Mouse (Mus musculus) C2C12 (cell line): Measurements from ENCODE around the gene Coq4. TPM values are rescaled to one million over a fixed set of nuclear protein-coding genes. Genes with fewer than 3 reads are reported as not detected.

Experiments used
- H3K27me3 ChIP-seq: one replicate; pipeline ENCODE4 v1.6.1; 2011; ENCODE audit not compliant: control insufficient read depth, insufficient read depth, insufficient read length
- H3K36me3 ChIP-seq: one replicate; pipeline ENCODE4 v1.6.1; 2011; ENCODE audit not compliant: control insufficient read depth, insufficient read depth
- H3K4me3 ChIP-seq: one replicate; pipeline ENCODE4 v1.5.1; 2011; ENCODE audit warnings: mild to moderate bottlenecking, control low read depth; ENCODE audit not compliant: poor library complexity, insufficient read depth, severe bottlenecking
- H3K79me2 ChIP-seq: one replicate; pipeline ENCODE4 v1.6.1; 2011; ENCODE audit not compliant: control insufficient read depth, insufficient read depth
- H3K79me3 ChIP-seq: one replicate; pipeline ENCODE4 v1.6.1; 2011; ENCODE audit warnings: low read depth, control low read depth
- H3ac ChIP-seq: one replicate; pipeline ENCODE3; 2011; ENCODE audit warnings: low read depth; ENCODE audit not compliant: control insufficient read depth, insufficient read length
- CEBPB ChIP-seq: IDR thresholded peaks from one replicate; pipeline ENCODE4 v1.6.1; 2011; ENCODE audit warnings: low read depth, mild to moderate bottlenecking, control low read depth, moderate library complexity
- CTCF ChIP-seq: IDR thresholded peaks from one replicate; pipeline ENCODE4 v1.5.1; 2011; ENCODE audit not compliant: control insufficient read depth, insufficient read depth, insufficient read length
- FOSL1 ChIP-seq: IDR thresholded peaks from one replicate; pipeline ENCODE4 v1.8.0; 2011; ENCODE audit warnings: mild to moderate bottlenecking, low read length; ENCODE audit not compliant: poor library complexity, insufficient read depth, severe bottlenecking
- MAX ChIP-seq: IDR thresholded peaks from one replicate; pipeline ENCODE4 v1.6.1; 2011; ENCODE audit warnings: mild to moderate bottlenecking, control low read depth
- MYOD1 ChIP-seq: IDR thresholded peaks from one replicate; pipeline ENCODE4 v1.6.1; 2011; ENCODE audit warnings: low read depth; ENCODE audit not compliant: control insufficient read depth, insufficient read length
- MYOG ChIP-seq: IDR thresholded peaks from one replicate; pipeline ENCODE4 v1.6.1; 2011; ENCODE audit not compliant: control insufficient read depth, insufficient read length; ENCODE audit errors: extremely low read depth
- USF1 ChIP-seq: IDR thresholded peaks from one replicate; pipeline ENCODE4 v1.6.1; 2011; ENCODE audit warnings: low read depth, mild to moderate bottlenecking, control low read depth, moderate library complexity
- long read RNA-seq, 2 experiments: library from polyadenylated mRNA; unstranded; transcript quantifications; one replicate each; pipeline ENCODE4 v2.0.0; 2019 to 2020
- polyA plus RNA-seq: library from polyadenylated mRNA; unstranded; fragments of >200 nt; fragmentation: generic; extraction: Trizol; gene quantifications from one replicate; pipeline ENCODE4 v1.2.1, GENCODE M21; 2012; ENCODE audit warnings: missing spikeins

Gene Coq4
- 21.2 TPM for polyA plus RNA-seq
- long read RNA-seq, experiment 1, transcript Coq4-201 (7 exons, 1,991 nt): major isoform, 15 of 19 reads
- long read RNA-seq, experiment 1, partial matches to known transcripts: 0 of 19 reads
- long read RNA-seq, experiment 1, other reads (novel, unspliced or antisense): 4 of 19 reads
- long read RNA-seq, experiment 2, transcript Coq4-201 (7 exons, 1,991 nt): major isoform, 18 of 19 reads
- long read RNA-seq, experiment 2, partial matches to known transcripts: 0 of 19 reads
- long read RNA-seq, experiment 2, other reads (novel, unspliced or antisense): 1 of 19 reads

DNA sequence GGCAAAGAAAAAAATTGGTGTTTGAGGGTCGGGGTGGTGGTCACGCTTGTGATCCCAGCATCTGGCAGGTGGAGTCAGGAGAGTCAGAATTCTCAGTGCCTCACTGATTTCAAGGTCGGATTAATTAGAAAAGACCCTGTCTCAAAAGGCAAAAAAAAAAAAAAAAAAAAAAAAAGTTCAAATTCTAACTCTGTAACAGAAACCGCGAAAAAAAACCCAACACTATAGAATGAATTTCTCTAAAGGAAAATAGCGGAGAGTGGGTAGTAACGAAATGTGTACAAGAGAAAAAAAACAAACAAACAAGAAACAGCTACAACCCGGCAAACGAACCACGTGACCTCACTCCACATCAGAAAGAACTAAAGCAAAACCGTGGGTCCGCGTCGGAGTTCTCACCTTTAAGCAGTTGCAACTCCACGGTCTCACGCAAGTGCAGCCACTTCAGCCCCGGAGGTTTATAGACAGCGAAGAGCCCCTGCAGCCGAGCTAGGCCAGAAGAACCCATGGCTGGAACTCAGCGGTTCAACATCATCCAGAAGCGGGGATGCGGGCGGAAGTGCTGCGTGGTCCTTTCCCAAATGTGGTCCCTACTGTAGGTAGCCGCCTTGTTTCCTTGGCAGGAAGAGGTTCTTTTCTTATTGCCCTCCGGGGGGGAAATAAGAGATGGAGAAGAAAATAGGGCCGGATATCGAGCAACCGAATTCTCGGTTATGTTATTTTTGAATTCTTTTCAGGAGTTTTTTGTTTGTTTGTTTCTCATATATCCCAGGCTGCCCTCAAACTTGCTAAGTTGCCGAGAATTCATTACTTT lies at the start of gene Coq4:
TSS of gene Coq4 (plus strand) at position 390 of the 814 bp plus-strand sequence.
- Histone ChIP-seq H3K36me3 (peaks cover 52% of the 10 kb centered on the region), H3ac (peak within 1 kb of the TSS; percentile 83), H3K4me3 (peak within 1 kb of the TSS; percentile 77), H3K79me3 (peaks cover 27% of the 10 kb centered on the region), H3K27me3 (no peaks in the 10 kb centered on the region), H3K79me2 (peaks cover 41% of the 10 kb centered on the region)
- peak; percentile 69 for TF ChIP-seq MAX
- peak; percentile 93 for TF ChIP-seq USF1
- TF ChIP-seq MYOG: no peak
- TF ChIP-seq MYOD1: no peak
- no peak for TF ChIP-seq CEBPB
- no peak for TF ChIP-seq FOSL1
- no peak for TF ChIP-seq CTCF

DNA sequence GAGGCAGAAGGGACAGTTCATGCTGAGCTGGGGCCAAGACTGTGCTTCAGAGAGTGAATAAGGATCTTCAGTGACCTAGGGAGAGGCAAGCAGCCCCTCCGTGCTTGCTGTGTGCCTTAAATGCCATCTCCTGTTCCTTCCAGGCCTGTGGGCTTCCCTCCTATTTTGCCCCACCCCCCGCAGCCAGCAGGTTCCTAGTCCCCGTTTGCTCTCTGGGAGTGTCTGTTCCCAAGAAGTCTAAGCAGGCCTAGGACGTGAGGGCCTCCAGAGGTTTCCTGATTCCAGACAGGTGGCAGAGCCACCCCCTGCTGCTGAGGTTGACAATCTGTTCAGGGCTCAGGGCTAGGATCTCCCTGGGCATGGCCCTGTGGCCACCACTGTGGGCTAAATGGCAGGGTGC lies 48.5 kb upstream of the Coq4 start:
- Histone ChIP-seq H3ac (no peak overlapping the region), H3K4me3 (no peak overlapping the region), H3K79me2 (no peaks in the 10 kb centered on the region), H3K36me3 (peaks cover 40% of the 10 kb centered on the region), H3K79me3 (no peaks in the 10 kb centered on the region), H3K27me3 (no peaks in the 10 kb centered on the region)
- TF ChIP-seq USF1: no peak
- no peak for TF ChIP-seq CTCF
- TF ChIP-seq MAX: no peak
- TF ChIP-seq CEBPB: no peak
- no peak for TF ChIP-seq MYOD1
- TF ChIP-seq MYOG: no peak

DNA sequence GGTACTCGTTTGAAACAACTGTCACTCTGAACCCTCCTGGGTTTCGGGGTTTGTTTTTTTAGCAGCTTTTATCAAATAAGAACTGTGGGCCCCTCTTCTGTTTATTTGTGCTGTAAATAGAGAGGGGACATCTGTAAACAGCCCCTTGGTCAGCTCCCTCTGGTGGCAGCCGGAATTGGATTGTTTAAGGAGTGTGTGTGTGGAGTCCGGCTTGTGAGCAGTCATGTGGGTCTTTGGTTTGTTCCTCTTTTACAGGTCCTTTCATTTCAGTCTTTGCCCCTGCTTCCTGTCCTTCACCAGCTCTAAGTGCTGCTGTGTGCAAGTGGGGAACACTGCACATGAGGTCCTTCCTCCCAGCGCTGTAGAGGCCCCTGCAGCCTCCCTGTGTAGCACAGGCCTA lies 47.9 kb upstream of the Coq4 start:
- Histone ChIP-seq H3K27me3 (no peaks in the 10 kb centered on the region), H3K36me3 (peaks cover 37% of the 10 kb centered on the region), H3K79me3 (no peaks in the 10 kb centered on the region), H3ac (no peak overlapping the region), H3K4me3 (no peak overlapping the region), H3K79me2 (no peaks in the 10 kb centered on the region)
- TF ChIP-seq FOSL1 (no peak), MYOG (no peak), MYOD1 (no peak), CEBPB (no peak), CTCF (no peak), USF1 (no peak), MAX (no peak)

DNA sequence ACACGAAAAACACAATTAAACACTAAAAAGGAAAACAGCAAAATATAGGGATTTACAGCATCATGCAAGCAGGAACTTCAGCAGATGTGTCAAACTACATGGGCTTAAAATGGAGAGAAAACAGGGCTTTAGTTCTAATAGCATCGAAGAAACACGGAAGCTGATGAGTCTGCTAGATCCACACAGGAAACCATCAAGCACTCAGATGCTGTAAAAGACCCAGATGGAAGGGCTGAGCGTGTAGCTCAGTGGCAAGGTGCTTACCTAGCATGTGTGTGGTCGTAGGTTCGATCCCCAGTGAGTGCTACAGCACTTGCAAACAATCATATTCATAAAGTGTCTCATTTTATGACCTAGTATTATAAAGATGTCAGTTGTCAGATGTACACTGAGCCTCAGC lies 46.1 kb upstream of the Coq4 start:
- H3K79me2 ChIP-seq: no peaks in the 10 kb centered on the region
- H3ac ChIP-seq: no peak overlapping the region
- no peak overlapping the region for H3K4me3 ChIP-seq
- peaks cover 22% of the 10 kb centered on the region for H3K36me3 ChIP-seq
- TF ChIP-seq MYOD1 (no peak), MAX (no peak), CTCF (no peak), FOSL1 (no peak)
- no peaks in the 10 kb centered on the region for H3K79me3 ChIP-seq
- H3K27me3 ChIP-seq: peaks cover 1% of the 10 kb centered on the region

DNA sequence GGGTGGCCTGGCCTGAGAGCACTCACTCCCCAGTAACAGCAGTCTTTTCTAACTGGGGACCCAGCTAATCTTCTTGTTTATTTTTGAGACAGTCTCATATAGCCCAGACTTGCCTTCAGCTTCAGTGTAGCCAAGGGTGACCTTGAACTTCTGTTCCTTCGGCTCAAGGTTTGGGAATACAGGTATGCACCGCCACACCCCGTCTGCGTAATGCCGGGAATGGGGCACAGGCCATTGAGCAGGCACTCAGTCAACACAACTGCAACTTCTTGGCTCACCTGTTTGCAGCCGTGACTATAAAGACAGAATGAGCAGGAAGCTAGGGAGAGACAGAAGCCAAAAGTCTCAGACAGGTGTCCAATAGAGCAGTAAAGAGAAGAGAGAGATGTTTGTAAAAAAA lies 43.0 kb upstream of the Coq4 start:
- no peak overlapping the region for H3K4me3 ChIP-seq
- no peaks in the 10 kb centered on the region for H3K79me3 ChIP-seq
- no peaks in the 10 kb centered on the region for H3K79me2 ChIP-seq
- TF ChIP-seq MAX: no peak
- TF ChIP-seq FOSL1: no peak
- TF ChIP-seq MYOG: no peak
- no peak for TF ChIP-seq MYOD1
- no peak for TF ChIP-seq USF1
- no peak for TF ChIP-seq CEBPB
- H3K36me3 ChIP-seq: no peaks in the 10 kb centered on the region
- H3K27me3 ChIP-seq: peaks cover 20% of the 10 kb centered on the region
- H3ac ChIP-seq: no peak overlapping the region
